Mouse (Mus musculus) heart, embryonic 16.5 days (tissue): ENCODE data around the gene Pxmp4. TPM values are rescaled to one million over a fixed set of nuclear protein-coding genes. Genes with fewer than 3 reads are reported as not detected.
A peak's percentile ranks its signal among the peaks of the same experiment; 100 is the strongest.

ENCODE experiments used
- ATAC-seq: fragments of 200-750 bp; cut with Nextera tagmentation; replicated peaks from 2 replicates; pipeline ENCODE4 v1.8.0; 2017; ENCODE audit warnings: moderate number of reproducible peaks; ENCODE audit not compliant: insufficient read depth, low FRiP score; ENCODE audit errors: extremely low read depth
- H3K27ac ChIP-seq: fragments of 300-500 bp; sonication (generic); 2 replicates; pipeline ENCODE4 v1.5.1; 2014; ENCODE audit warnings: mild to moderate bottlenecking, low read length, control low read depth, moderate library complexity
- H3K27me3 ChIP-seq: fragments of 300-500 bp; sonication (generic); 2 replicates; pipeline ENCODE4 v1.6.1; 2014; ENCODE audit warnings: low read length, mixed read lengths; ENCODE audit not compliant: control insufficient read depth, insufficient read depth
- H3K36me3 ChIP-seq: fragments of 300-500 bp; sonication (generic); 2 replicates; pipeline ENCODE4 v1.6.1; 2014; ENCODE audit not compliant: control insufficient read depth, insufficient read depth
- H3K4me1 ChIP-seq: fragments of 300-500 bp; sonication (generic); 2 replicates; pipeline ENCODE4 v1.6.1; 2014; ENCODE audit warnings: low read length, mixed read lengths; ENCODE audit not compliant: control insufficient read depth, insufficient read depth
- H3K4me2 ChIP-seq: fragments of 300-500 bp; sonication (generic); 2 replicates; pipeline ENCODE4 v1.6.1; 2014; ENCODE audit warnings: low read depth, mild to moderate bottlenecking, control low read depth, low read length
- H3K4me3 ChIP-seq: fragments of 300-500 bp; sonication (generic); 2 replicates; pipeline ENCODE4 v1.5.1; 2014; ENCODE audit warnings: mild to moderate bottlenecking, control low read depth, low read length
- H3K9ac ChIP-seq: fragments of 300-500 bp; sonication (generic); 2 replicates; pipeline ENCODE4 v1.6.1; 2014; ENCODE audit warnings: low read length, control low read depth
- H3K9me3 ChIP-seq: fragments of 300-500 bp; sonication (generic); replicated peaks from 2 replicates; pipeline ENCODE4 v1.6.1; 2016; ENCODE audit warnings: low read length; ENCODE audit not compliant: control insufficient read depth
- WGBS: fragments of 180-500 bp; shearing (Covaris S2); extraction: QIAGEN DNeasy Blood & Tissue Kit; methylation state at CpG from one replicate; pipeline ENCODE4 v1.1.7; 2014; 5-methylcytosine and 5-hydroxymethylcytosine counted together
- polyA plus RNA-seq: library from polyadenylated mRNA; unstranded; fragments of >200 nt; fragmentation: Nextera tagmentation; extraction: Ambion mirVana; gene quantifications from 2 replicates; pipeline ENCODE4 v1.2.1, GENCODE M21; 2015

The Pxmp4 gene
- polyA plus RNA-seq, 1 experiment from 2014 or later: 28.2 TPM

- Histone ChIP-seq H3K4me1 (peaks cover 18% of the 10 kb centered on the region), H3K4me3 (no peak overlapping the region), H3K9me3 (no peaks in the 10 kb centered on the region), H3K9ac (no peak overlapping the region), H3K36me3 (no peaks in the 10 kb centered on the region), H3K27me3 (no peaks in the 10 kb centered on the region), H3K27ac (no peak overlapping the region), H3K4me2 (no peak overlapping the region)
- WGBS: 81% methylated on average over 1 of the region's 1 CpGs
- ATAC-seq: no peak
Measured at GRCm38 (mm10) chr2:154581421-154581820, 22.1 kb downstream of the Pxmp4 start.

DNA sequence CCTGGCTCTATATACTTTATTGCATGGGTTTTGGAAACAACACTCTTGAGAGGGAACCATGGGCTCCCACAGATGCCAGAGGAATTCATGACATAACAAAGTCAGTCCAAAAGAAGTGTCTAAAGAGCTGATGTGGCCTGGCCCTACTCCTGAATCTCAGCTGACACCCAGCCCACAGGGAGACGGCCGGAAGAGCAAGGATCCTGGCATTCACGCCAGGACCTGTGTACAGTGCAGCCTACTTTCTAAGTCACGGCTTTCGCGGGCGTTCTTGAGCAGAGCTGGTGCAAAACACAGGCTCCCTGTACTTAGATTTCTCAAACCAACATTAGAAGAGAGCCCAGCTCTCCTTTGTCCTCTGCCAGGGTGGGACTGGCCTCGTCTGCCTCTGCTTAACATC, 22.9 kb downstream of the Pxmp4 start:
- WGBS: 55% methylated on average over 8 of the region's 8 CpGs

DNA sequence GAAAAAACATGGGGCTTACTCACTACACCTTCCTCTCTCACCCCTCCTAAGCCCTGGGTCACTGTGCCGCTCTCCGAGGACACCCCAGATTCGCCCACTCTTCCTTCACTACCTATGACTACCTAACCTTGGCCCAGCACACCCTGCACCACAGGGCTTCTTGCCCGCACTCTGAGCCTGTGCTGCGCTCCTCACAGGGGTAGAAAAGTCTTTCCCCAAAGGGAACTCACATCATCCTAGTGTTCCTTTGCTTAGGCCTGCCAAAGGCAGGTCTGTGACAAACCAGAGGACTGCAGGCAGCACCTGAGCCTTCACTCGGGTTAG, 25.8 kb downstream of the Pxmp4 start:
- Histone ChIP-seq H3K4me1 (0 out of 2 replicates have a peak, but pooled peaks cover 4% of the 10 kb centered on the region), H3K27ac (0 out of 2 replicates have a peak overlapping the region, but pooled peaks have one; percentile 24), H3K9me3 (no peaks in the 10 kb centered on the region), H3K9ac (peak overlapping the region; percentile 43; the same call in 1 of the 2 replicates), H3K27me3 (no peaks in the 10 kb centered on the region), H3K4me2 (no peak overlapping the region), H3K4me3 (no peak overlapping the region), H3K36me3 (no peaks in the 10 kb centered on the region)
- 83% methylated on average over 6 of the region's 6 CpGs for WGBS
- no peak for ATAC-seq

More for the DNA sequence above, 22.9 kb downstream of the Pxmp4 start:
- Histone ChIP-seq H3K4me3 (no peak overlapping the region), H3K27me3 (no peaks in the 10 kb centered on the region), H3K4me1 (peaks cover 18% of the 10 kb centered on the region), H3K9me3 (no peaks in the 10 kb centered on the region), H3K4me2 (no peak overlapping the region), H3K27ac (no peak overlapping the region; the same call in 1 of the 2 replicates), H3K9ac (no peak overlapping the region), H3K36me3 (no peaks in the 10 kb centered on the region)
- ATAC-seq: no peak

DNA sequence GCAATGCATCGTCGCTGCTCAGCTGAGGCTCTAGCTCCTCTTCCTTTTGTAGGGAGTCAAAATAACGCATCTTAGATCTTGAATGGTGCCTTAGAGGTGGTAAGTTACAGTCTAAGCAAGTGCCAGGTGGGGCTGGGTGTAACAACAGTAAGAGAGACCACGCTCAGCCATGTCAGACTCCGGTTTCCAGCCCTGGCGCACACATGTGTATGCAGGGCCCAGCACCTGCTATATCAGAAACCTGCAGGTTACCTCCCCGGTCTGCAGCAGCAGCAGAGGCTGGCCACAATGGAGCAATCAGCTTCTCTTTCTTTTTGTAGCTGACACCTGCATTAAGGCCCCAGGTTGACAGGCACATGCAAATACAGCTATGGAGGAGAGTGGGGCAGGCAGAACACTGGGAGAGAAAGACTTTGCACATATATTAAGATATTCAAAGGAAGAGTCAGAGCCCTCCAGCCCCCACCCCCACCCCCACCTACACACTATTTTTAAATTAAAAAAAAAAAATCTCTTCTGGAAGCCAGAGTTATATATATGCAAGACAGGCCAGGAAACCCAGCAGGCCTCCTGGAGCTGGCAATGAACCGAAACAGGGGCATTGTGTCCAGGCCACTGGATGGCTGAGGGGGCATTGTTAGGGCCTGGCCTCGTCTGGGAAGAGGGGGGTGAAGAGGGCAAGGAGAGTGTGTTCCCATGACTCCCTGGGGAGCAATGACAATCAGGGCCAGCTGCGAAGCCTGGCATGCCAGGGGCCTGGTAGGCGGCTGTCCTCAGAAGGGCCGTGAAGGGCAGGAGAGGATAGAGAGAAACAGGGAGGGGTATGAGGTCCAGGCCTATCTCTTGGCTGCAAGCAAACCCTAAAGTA, 26.4 kb downstream of the Pxmp4 start:
- no peaks in the 10 kb centered on the region for H3K27me3 ChIP-seq
- 0 out of 2 replicates have a peak overlapping the region, but pooled peaks have one; percentile 24 for H3K27ac ChIP-seq
- 0 out of 2 replicates have a peak, but pooled peaks cover 4% of the 10 kb centered on the region for H3K4me1 ChIP-seq
- no peak overlapping the region for H3K4me2 ChIP-seq
- peak overlapping the region; percentile 43; the same call in 1 of the 2 replicates for H3K9ac ChIP-seq
- no peak overlapping the region for H3K4me3 ChIP-seq
- H3K36me3 ChIP-seq: no peaks in the 10 kb centered on the region
- peak; percentile 46; the same call in 1 of the 2 replicates for ATAC-seq
- 52% methylated on average over 12 of the region's 12 CpGs for whole genome bisulfite sequencing
- H3K9me3 ChIP-seq: no peaks in the 10 kb centered on the region

DNA sequence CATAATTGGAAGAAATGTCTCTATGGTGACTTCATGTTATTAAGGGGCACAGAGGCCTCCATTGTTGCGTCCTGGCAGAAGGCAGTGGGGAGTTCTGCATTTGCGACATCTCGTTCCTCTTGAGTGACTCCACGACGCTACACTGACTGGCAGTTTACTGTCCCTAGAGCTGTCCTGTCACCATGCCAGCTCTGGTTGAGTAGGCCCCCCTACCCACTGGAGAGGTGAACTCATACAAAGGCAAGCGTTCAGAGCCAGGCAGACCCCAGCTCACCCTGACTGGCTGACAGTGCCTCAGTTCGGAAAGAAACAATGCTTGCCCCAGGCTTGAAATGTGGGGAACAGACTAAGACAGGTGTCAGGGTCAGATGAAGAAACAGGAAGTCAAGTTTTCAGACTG, 29.2 kb downstream of the Pxmp4 start:
- Histone ChIP-seq H3K4me1 (peaks cover 11% of the 10 kb centered on the region), H3K9ac (no peak overlapping the region), H3K4me3 (no peak overlapping the region), H3K27me3 (no peaks in the 10 kb centered on the region), H3K36me3 (no peaks in the 10 kb centered on the region), H3K4me2 (no peak overlapping the region), H3K9me3 (no peaks in the 10 kb centered on the region), H3K27ac (no peak overlapping the region)
- 75% methylated on average over 7 of the region's 7 CpGs for WGBS
- ATAC-seq: no peak

DNA sequence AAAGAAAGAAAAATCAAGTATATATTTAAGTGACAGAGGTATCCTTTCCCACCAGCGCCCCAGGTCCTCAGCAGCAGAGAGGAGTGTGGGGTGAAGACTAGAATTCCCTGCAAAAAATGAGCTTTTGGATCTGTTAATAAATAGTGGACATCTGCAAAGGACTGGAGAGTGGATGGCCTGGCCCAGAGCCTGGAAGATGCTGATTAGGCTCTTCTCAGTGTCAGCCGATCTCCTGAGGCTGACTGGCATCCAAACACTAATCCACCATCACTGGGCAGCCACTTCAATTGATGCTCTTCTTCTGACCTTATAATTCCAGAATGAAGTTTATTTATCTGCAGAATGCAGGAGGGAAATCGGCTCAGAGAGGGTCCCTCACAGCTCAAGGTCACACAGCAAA, 30.5 kb downstream of the Pxmp4 start:
- no peak overlapping the region for H3K27ac ChIP-seq
- H3K9me3 ChIP-seq: no peaks in the 10 kb centered on the region
- no peak overlapping the region for H3K9ac ChIP-seq
- H3K27me3 ChIP-seq: no peaks in the 10 kb centered on the region
- no peak overlapping the region for H3K4me2 ChIP-seq
- WGBS: 81% methylated on average over 3 of the region's 3 CpGs
- H3K4me1 ChIP-seq: peaks cover 22% of the 10 kb centered on the region
- H3K36me3 ChIP-seq: no peaks in the 10 kb centered on the region
- H3K4me3 ChIP-seq: no peak overlapping the region
- no peak for ATAC-seq

DNA sequence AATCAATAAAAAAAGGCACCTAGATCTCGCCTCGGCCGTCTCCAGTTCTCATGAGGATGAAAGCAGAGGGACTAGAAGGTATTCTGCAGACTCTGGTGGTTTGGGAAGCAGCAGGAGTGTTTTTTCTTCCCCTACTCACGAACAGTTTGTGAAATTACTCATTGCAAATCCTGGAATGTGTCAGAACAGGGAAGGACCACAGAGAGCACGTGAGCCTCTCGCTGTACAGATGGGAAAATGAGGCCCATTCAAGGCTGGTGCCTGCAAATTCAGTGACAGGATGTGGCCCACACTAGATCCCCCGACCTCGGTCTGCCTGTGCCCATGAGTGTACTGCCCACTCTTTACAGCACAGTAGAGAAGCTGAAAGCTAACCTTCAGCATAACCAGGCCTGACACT, 31.5 kb downstream of the Pxmp4 start:
- Histone ChIP-seq H3K4me3 (no peak overlapping the region), H3K36me3 (no peaks in the 10 kb centered on the region), H3K4me1 (peaks cover 25% of the 10 kb centered on the region), H3K9me3 (no peaks in the 10 kb centered on the region), H3K9ac (no peak overlapping the region), H3K27me3 (no peaks in the 10 kb centered on the region), H3K27ac (no peak overlapping the region), H3K4me2 (no peak overlapping the region)
- 72% methylated on average over 8 of the region's 8 CpGs for WGBS
- ATAC-seq: no peak

DNA sequence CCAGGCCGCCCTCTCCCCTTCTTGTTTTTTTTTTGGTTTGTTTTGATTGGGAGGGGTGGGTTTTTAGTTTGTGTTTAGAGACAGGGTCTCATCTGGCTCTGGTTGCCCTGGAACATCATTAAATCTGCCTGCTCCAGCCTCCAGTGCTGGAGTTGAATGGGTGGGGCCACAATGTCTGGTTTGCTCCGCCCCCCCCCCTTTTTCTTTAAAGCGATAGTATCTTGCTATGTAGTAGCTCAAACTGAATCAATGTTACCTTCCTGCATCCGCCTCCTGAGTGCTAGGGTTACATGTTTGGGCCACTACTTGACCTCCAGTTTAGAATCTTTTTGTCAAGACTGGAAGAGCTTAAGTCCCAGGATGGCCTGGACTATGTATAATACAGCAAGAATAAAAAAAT, 32.2 kb downstream of the Pxmp4 start:
- Histone ChIP-seq H3K9me3 (no peaks in the 10 kb centered on the region), H3K4me3 (no peak overlapping the region), H3K4me2 (no peak overlapping the region), H3K4me1 (peaks cover 25% of the 10 kb centered on the region), H3K27me3 (no peaks in the 10 kb centered on the region), H3K27ac (no peak overlapping the region), H3K9ac (no peak overlapping the region), H3K36me3 (no peaks in the 10 kb centered on the region)
- 76% methylated on average over 4 of the region's 4 CpGs for WGBS
- ATAC-seq: no peak

GRCm38 (mm10) chr2:154570666-154571065, 32.8 kb downstream of the Pxmp4 start:
- H3K27ac ChIP-seq: peak overlapping the region; percentile 76
- WGBS: 60% methylated on average over 4 of the region's 4 CpGs
- no peak overlapping the region for H3K4me3 ChIP-seq
- H3K9ac ChIP-seq: no peak overlapping the region; the same call in 1 of the 2 replicates
- H3K9me3 ChIP-seq: no peaks in the 10 kb centered on the region
- peak overlapping the region; percentile 84 for H3K4me2 ChIP-seq
- no peak for ATAC-seq
- H3K27me3 ChIP-seq: no peaks in the 10 kb centered on the region
- peaks cover 25% of the 10 kb centered on the region for H3K4me1 ChIP-seq
- H3K36me3 ChIP-seq: no peaks in the 10 kb centered on the region
